Mouse (Mus musculus): ENCODE results near the gene Ppp4r3a. TPM values are rescaled to one million over a fixed set of nuclear protein-coding genes. Genes with fewer than 3 reads are reported as not detected.
"Not testable (repeated sequence)": the region's sequence is repeated elsewhere in the genome, so short reads cannot be mapped to it uniquely, and the experiment has no call there.

Ppp4r3a gene
- polyA plus RNA-seq (2016; fragmentation: Nextera tagmentation; extraction: Ambion mirVana): 79.5 and 80.2 TPM in 2 replicates

- peak within 1 kb of the TSS; percentile 94 for H3K4me2 ChIP-seq (replicated peaks)
- under 1% methylated on average over 76 of the region's 90 CpGs for WGBS
- H3K27me3 ChIP-seq: no peaks in the 10 kb centered on the region
- peaks cover 10% of the 10 kb centered on the region; the same call in 1 of the 2 replicates for H3K36me3 ChIP-seq
- H3K4me1 ChIP-seq: peaks cover 21% of the 10 kb centered on the region
- ATAC-seq (ENCODE audit: low FRiP score, low read depth): peak; percentile 97
- peak within 1 kb of the TSS; percentile 99 for H3K9ac ChIP-seq (replicated peaks)
- H3K4me3 ChIP-seq: peak within 1 kb of the TSS; percentile 99
- no peaks in the 10 kb centered on the region for H3K9me3 ChIP-seq
- peak within 1 kb of the TSS; percentile 99 for H3K27ac ChIP-seq (replicated peaks)
Measured at GRCm38 (mm10) chr12:101083076-101083838, at the start of gene Ppp4r3a. Ppp4r3a (minus strand) TSS chr12:101083702.

GRCm38 (mm10) chr12:101123013-101123412, 39.5 kb upstream of the Ppp4r3a start:
- H3K4me2 ChIP-seq (replicated peaks): no peak overlapping the region
- H3K9ac ChIP-seq (replicated peaks): no peak overlapping the region
- H3K4me3 ChIP-seq: no peak overlapping the region
- H3K36me3 ChIP-seq: no peaks in the 10 kb centered on the region
- no peaks in the 10 kb centered on the region for H3K4me1 ChIP-seq
- no peaks in the 10 kb centered on the region for H3K27me3 ChIP-seq
- no peak overlapping the region for H3K27ac ChIP-seq (replicated peaks)
- no peaks in the 10 kb centered on the region for H3K9me3 ChIP-seq
- WGBS: 13% methylated on average over 1 of the region's 1 CpGs
- ATAC-seq (ENCODE audit: low FRiP score, low read depth): 0 out of 2 replicates have a peak, but pooled peaks have one; percentile 58

GRCm38 (mm10) chr12:101122066-101122465, 38.6 kb upstream of the Ppp4r3a start:
- H3K9ac ChIP-seq (replicated peaks); ATAC-seq (ENCODE audit: low FRiP score, low read depth); H3K4me3 ChIP-seq; H3K27ac ChIP-seq (replicated peaks); H3K4me2 ChIP-seq (replicated peaks); H3K36me3 ChIP-seq; H3K9me3 ChIP-seq; H3K27me3 ChIP-seq; H3K4me1 ChIP-seq: not testable (repeated sequence)
- WGBS: 77% methylated on average over 4 of the region's 4 CpGs

- H3K9ac ChIP-seq (replicated peaks); H3K27me3 ChIP-seq; ATAC-seq (ENCODE audit: low FRiP score, low read depth); H3K4me3 ChIP-seq; H3K9me3 ChIP-seq; H3K4me1 ChIP-seq; H3K27ac ChIP-seq (replicated peaks); H3K4me2 ChIP-seq (replicated peaks); H3K36me3 ChIP-seq: not testable (repeated sequence)
- WGBS: 79% methylated on average over 3 of the region's 3 CpGs
Measured at GRCm38 (mm10) chr12:101109794-101110585, 26.5 kb upstream of the Ppp4r3a start.

- Histone ChIP-seq H3K4me2 (replicated peaks) (no peak overlapping the region), H3K4me3 (no peak overlapping the region), H3K9ac (replicated peaks) (no peak overlapping the region), H3K27ac (replicated peaks) (no peak overlapping the region), H3K9me3 (no peaks in the 10 kb centered on the region), H3K27me3 (no peaks in the 10 kb centered on the region), H3K4me1 (no peaks in the 10 kb centered on the region), H3K36me3 (no peaks in the 10 kb centered on the region)
- WGBS: 93% methylated on average over 1 of the region's 1 CpGs
- no peak for ATAC-seq (ENCODE audit: low FRiP score, low read depth)
Measured at GRCm38 (mm10) chr12:101107722-101108121, 24.2 kb upstream of the Ppp4r3a start.

GRCm38 (mm10) chr12:101105571-101105970, 22.1 kb upstream of the Ppp4r3a start:
- no peak for ATAC-seq (ENCODE audit: low FRiP score, low read depth)
- no peak overlapping the region for H3K4me2 ChIP-seq (replicated peaks)
- no peaks in the 10 kb centered on the region for H3K27me3 ChIP-seq
- H3K4me3 ChIP-seq: no peak overlapping the region
- H3K27ac ChIP-seq (replicated peaks): no peak overlapping the region
- no peak overlapping the region for H3K9ac ChIP-seq (replicated peaks)
- H3K9me3 ChIP-seq: no peaks in the 10 kb centered on the region
- 51% methylated on average over 5 of the region's 5 CpGs for WGBS
- no peaks in the 10 kb centered on the region for H3K36me3 ChIP-seq
- H3K4me1 ChIP-seq: no peaks in the 10 kb centered on the region

DNA sequence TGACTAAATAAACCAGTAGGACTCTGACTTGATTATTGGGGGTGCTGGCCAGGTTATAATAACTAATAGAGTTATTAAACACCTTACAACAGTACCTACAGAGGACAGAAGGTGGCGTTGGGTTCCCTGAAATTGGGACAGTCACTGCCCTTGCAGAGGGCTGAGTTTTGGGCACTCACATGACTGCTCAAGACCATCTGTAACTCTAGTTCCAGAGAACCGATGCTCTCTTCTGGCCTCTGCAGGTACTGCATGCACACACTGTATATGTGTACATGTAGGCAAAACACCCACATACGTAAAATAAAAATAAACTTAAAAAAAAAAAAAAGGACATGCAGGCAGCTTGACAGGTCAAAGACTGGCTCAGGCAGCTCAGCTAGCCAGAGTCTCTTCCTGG, 19.1 kb upstream of the Ppp4r3a start:
- Histone ChIP-seq H3K4me1 (no peaks in the 10 kb centered on the region), H3K27me3 (no peaks in the 10 kb centered on the region), H3K36me3 (no peaks in the 10 kb centered on the region), H3K4me3 (no peak overlapping the region), H3K9me3 (no peaks in the 10 kb centered on the region), H3K9ac (replicated peaks) (no peak overlapping the region), H3K27ac (replicated peaks) (no peak overlapping the region), H3K4me2 (replicated peaks) (no peak overlapping the region)
- 78% methylated on average over 3 of the region's 3 CpGs for WGBS
- no peak for ATAC-seq (ENCODE audit: low FRiP score, low read depth)

DNA sequence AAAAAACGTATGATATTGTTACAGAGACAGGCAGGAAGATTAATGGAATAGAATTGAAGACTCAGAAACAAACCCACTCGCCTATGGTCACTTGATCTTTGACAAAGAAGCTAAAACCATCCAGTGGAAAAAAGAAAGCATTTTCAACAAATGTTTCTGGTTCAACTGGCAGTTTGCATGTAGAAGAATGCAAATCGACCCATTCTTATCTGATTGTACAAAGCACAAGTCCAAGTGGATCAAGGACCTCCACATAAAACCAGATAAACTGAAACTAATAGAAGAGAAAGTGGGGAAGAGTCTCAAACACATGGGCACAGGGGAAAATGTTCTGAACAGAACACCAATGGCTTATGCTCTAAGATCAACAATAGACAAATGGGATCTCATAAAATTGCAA, 10.2 kb upstream of the Ppp4r3a start:
- ATAC-seq (ENCODE audit: low FRiP score, low read depth); H3K4me1 ChIP-seq; H3K27ac ChIP-seq (replicated peaks); H3K27me3 ChIP-seq; H3K9ac ChIP-seq (replicated peaks); H3K36me3 ChIP-seq; H3K4me3 ChIP-seq; H3K9me3 ChIP-seq; H3K4me2 ChIP-seq (replicated peaks): not testable (repeated sequence)
- WGBS: 57% methylated on average over 3 of the region's 3 CpGs

GRCm38 (mm10) chr12:101089955-101090354, 6.5 kb upstream of the Ppp4r3a start:
- Histone ChIP-seq H3K36me3 (no peaks in the 10 kb centered on the region), H3K4me2 (replicated peaks) (no peak overlapping the region), H3K27ac (replicated peaks) (no peak overlapping the region), H3K27me3 (no peaks in the 10 kb centered on the region), H3K4me1 (no peaks in the 10 kb centered on the region), H3K9me3 (no peaks in the 10 kb centered on the region), H3K4me3 (no peak overlapping the region), H3K9ac (replicated peaks) (no peak overlapping the region)
- ATAC-seq (ENCODE audit: low FRiP score, low read depth): no peak
- 84% methylated on average over 1 of the region's 1 CpGs for WGBS

DNA sequence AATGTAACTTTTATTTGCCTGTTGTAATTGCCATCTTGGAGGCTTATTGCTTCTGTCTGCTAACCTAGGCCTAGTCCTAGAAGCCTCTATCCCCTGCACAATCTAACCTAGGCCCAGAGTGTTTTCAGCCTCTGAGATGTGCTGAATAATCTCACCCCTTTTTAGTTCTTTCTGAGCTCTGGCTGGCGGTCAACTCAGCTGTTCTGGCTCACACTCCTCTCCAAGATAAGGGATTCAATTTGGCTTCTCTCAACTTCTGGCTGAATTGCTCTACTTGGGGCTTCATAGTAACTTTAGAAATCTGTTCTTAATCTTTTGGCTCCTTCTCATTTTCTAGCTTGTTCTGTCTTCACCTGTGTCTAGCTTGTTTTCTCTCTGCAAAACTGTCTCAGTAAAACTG, 3.9 kb upstream of the Ppp4r3a start:
- WGBS: 84% methylated on average over 1 of the region's 1 CpGs
- Histone ChIP-seq H3K36me3 (no peaks in the 10 kb centered on the region), H3K4me3 (no peak overlapping the region)

GRCm38 (mm10) chr12:101084881-101085666, 1.6 kb upstream of the Ppp4r3a start:
- Histone ChIP-seq H3K9me3 (no peaks in the 10 kb centered on the region), H3K4me2 (replicated peaks) (peak overlapping the region; percentile 94), H3K4me1 (peaks cover 21% of the 10 kb centered on the region), H3K27ac (replicated peaks) (no peak overlapping the region), H3K9ac (replicated peaks) (0 out of 2 replicates have a peak overlapping the region, but pooled peaks have one; percentile 99), H3K4me3 (no peak overlapping the region), H3K36me3 (peaks cover 7% of the 10 kb centered on the region; the same call in 1 of the 2 replicates), H3K27me3 (no peaks in the 10 kb centered on the region)
- WGBS: 91% methylated on average over 9 of the region's 9 CpGs
- ATAC-seq (ENCODE audit: low FRiP score, low read depth): no peak

More for the DNA sequence above, 3.9 kb upstream of the Ppp4r3a start:
- Histone ChIP-seq H3K9me3 (no peaks in the 10 kb centered on the region), H3K27me3 (no peaks in the 10 kb centered on the region), H3K4me2 (replicated peaks) (no peak overlapping the region), H3K9ac (replicated peaks) (no peak overlapping the region), H3K27ac (replicated peaks) (no peak overlapping the region), H3K4me1 (peaks cover 8% of the 10 kb centered on the region)
- ATAC-seq (ENCODE audit: low FRiP score, low read depth): no peak

All from midbrain, embryonic 12.5 days (tissue).